Mouse (Mus musculus) myocyte (in vitro differentiated cells): Measurements from ENCODE around the gene Cldn19.

Experiments used
- MAX ChIP-seq: IDR thresholded peaks from one replicate; pipeline ENCODE4 v1.6.1; 2011; ENCODE audit warnings: low read depth, mild to moderate bottlenecking, control low read depth
- POLR2A ChIP-seq: IDR thresholded peaks from one replicate; pipeline ENCODE4 v1.6.1; 2011; ENCODE audit warnings: low read depth, mild to moderate bottlenecking, control low read depth, moderate library complexity; ENCODE audit not compliant: insufficient read length
- POLR2AphosphoS2 ChIP-seq: IDR thresholded peaks from one replicate; pipeline ENCODE4 v1.6.1; 2011; ENCODE audit warnings: low read depth, control low read depth; ENCODE audit not compliant: insufficient read length
- TCF12 ChIP-seq: IDR thresholded peaks from one replicate; pipeline ENCODE4 v1.6.1; 2011; ENCODE audit warnings: mild to moderate bottlenecking, control low read depth; ENCODE audit not compliant: poor library complexity, insufficient read depth, severe bottlenecking
- USF1 ChIP-seq: IDR thresholded peaks from one replicate; pipeline ENCODE4 v1.6.1; 2011; ENCODE audit warnings: low read depth, mild to moderate bottlenecking, control low read depth, moderate library complexity

- TF ChIP-seq USF1 (no peak), MAX (no peak), POLR2AphosphoS2 (no peak), TCF12 (no peak), POLR2A (no peak)
These were observed 39.9 kb downstream of the Cldn19 start for GRCm38 (mm10) chr4:119295134-119295453.
